Mouse (Mus musculus): ENCODE measurements around the gene Syt5.

- TF ChIP-seq CTCF (IDR thresholded peaks at IDR 0.05; ENCODE audit: low read depth) (no peak), EP300 (optimal IDR thresholded peaks at IDR 0.05) (no peak)
Observed at GRCm38 (mm10) chr7:4542013-4542412, 5.3 kb downstream of the Syt5 start.
